Mouse (Mus musculus): ENCODE data around the gene Txnrd1. TPM values are rescaled to one million over a fixed set of nuclear protein-coding genes. Genes with fewer than 3 reads are reported as not detected.

The Txnrd1 gene
- total RNA-seq, 1 experiment from 2014 or later, result 118 TPM

- no peak for DNase-seq
Measured at GRCm38 (mm10) chr10:82918675-82919074, 84.9 kb downstream of the Txnrd1 start.

GRCm38 (mm10) chr10:82919404-82919980, 85.7 kb downstream of the Txnrd1 start:
- peak; percentile 35 for DNase-seq

- DNase-seq, result no peak
Measured at GRCm38 (mm10) chr10:82923547-82923946, 89.8 kb downstream of the Txnrd1 start.

- DNase-seq, result no peak
Measured at GRCm38 (mm10) chr10:82924750-82925149, 91.0 kb downstream of the Txnrd1 start.

- DNase-seq, result no peak
Measured at GRCm38 (mm10) chr10:82925624-82926023, 91.9 kb downstream of the Txnrd1 start.

- no peak for DNase-seq
Measured at GRCm38 (mm10) chr10:82935018-82935633, 101.4 kb downstream of the Txnrd1 start.

GRCm38 (mm10) chr10:82935774-82936173, 102.0 kb downstream of the Txnrd1 start:
- no peak for DNase-seq

Other genes with a start within 250 kb of the Txnrd1 start
- gene 1190007I07Rik, start 210.7 kb upstream of the Txnrd1 start, total RNA-seq (2021), result 28.0 and 28.2 TPM in 2 replicates
- gene Tdg, start 204.1 kb upstream of the Txnrd1 start, total RNA-seq (2021), result 35.7 and 36.6 TPM in 2 replicates
- gene Glt8d2, start 143.3 kb upstream of the Txnrd1 start, total RNA-seq (2021), result 1.4 and 1.8 TPM in 2 replicates
- 26.2 and 27.6 TPM in 2 replicates for gene Hcfc2, start 137.8 kb upstream of the Txnrd1 start, total RNA-seq (2021)
- gene Nfyb, start 69.8 kb upstream of the Txnrd1 start, total RNA-seq (2021), result 23.5 and 25.9 TPM in 2 replicates
- gene Eid3, start 32.7 kb downstream of the Txnrd1 start, total RNA-seq (2021), result 4.6 TPM in 2 replicates
- gene Chst11, start 151.5 kb downstream of the Txnrd1 start, total RNA-seq (2021), result 34.0 and 44.0 TPM in 2 replicates